In genomic region chr16:96718221-96718620, GRCm38 (mm10) we compare ENCODE assay signal across 9 mouse cellular contexts.
DNase-seq lines count a peak whose midpoint lies in the region; ATAC-seq and TF ChIP-seq lines count a peak whose summit lies in the region.
"Had no signal": no experiment of that assay in that cellular context is flagged by ENCODE, and none has a peak within 500 bp of the region (broad histone marks: within the 10 kb centered on the region; RNA-seq: fewer than 3 reads in every experiment).

No protein-coding gene starts in this region.

- no peaks in the 10 kb centered on the region for H3K36me3 ChIP-seq in liver, adult 2 months (ENCODE audit: control insufficient read depth, insufficient read depth, low read length)
- H3K36me3 ChIP-seq in liver, embryonic 12.5 days = no peaks in the 10 kb centered on the region
- H3K36me3 ChIP-seq in ES-E14 (ENCODE audit: control insufficient read depth, insufficient read depth, low read length, poor library complexity, severe bottlenecking) = no peaks in the 10 kb centered on the region
- H3K36me3 ChIP-seq: liver, embryonic 15.5 days had no signal

- no peak overlapping the region for H3K9ac ChIP-seq in liver, adult 2 months (ENCODE audit: low read depth, low read length)
- H3K9ac ChIP-seq in liver, embryonic 12.5 days = no peak overlapping the region
- H3K9ac ChIP-seq in ES-E14 (ENCODE audit: insufficient read depth, low read depth, low read length, poor library complexity, severe bottlenecking) = no peak overlapping the region
- H3K9ac ChIP-seq: liver, embryonic 15.5 days had no signal

- no peak overlapping the region for H3K27ac ChIP-seq in liver, adult 2 months (replicated peaks; ENCODE audit: insufficient read depth, low read depth, low read length)
- no peak overlapping the region for H3K27ac ChIP-seq in liver, embryonic 12.5 days
- H3K27ac ChIP-seq in ES-E14 (ENCODE audit: insufficient read depth, low read depth, low read length, poor library complexity, severe bottlenecking) = no peak overlapping the region
- H3K27ac ChIP-seq: liver, embryonic 15.5 days had no signal

- no peak overlapping the region for H3K4me3 ChIP-seq in liver, adult 2 months (ENCODE audit: insufficient read depth, low read depth, low read length)
- H3K4me3 ChIP-seq in liver, embryonic 12.5 days = no peak overlapping the region
- H3K4me3 ChIP-seq in ES-E14 (ENCODE audit: insufficient read depth in 1 of 2, low read depth in 1 of 2, low read length in 2 of 2, poor library complexity in 1 of 2, severe bottlenecking in 1 of 2) = no peak overlapping the region
- H3K4me3 ChIP-seq: liver, embryonic 15.5 days had no signal

- H3K4me2 ChIP-seq in liver, embryonic 12.5 days = no peak overlapping the region
- H3K4me2 ChIP-seq: liver, embryonic 15.5 days had no signal

- 3% methylated on average over 2 of the region's 2 CpGs for WGBS in liver, adult 2 months
- WGBS in liver, embryonic 12.5 days (ENCODE audit: insufficient replicate concordance) = 4% methylated on average over 2 of the region's 2 CpGs

- TF ChIP-seq POLR2A in liver, adult 2 months (IDR thresholded peaks at IDR 0.05; ENCODE audit: extremely low read depth, insufficient read depth, low read length) = no peak

- no peak for ATAC-seq in liver, embryonic 12.5 days
- ATAC-seq in megakaryocyte progenitor cell, adult 5-6 weeks (replicated peaks; ENCODE audit: poor library complexity) = peak; percentile 90

- peak; percentile 65 for TF ChIP-seq CTCF in liver, adult 2 months (IDR thresholded peaks at IDR 0.05; ENCODE audit: low read depth, low read length)

- no peaks in the 10 kb centered on the region for H3K27me3 ChIP-seq in liver, adult 2 months (ENCODE audit: control insufficient read depth, insufficient read depth, low read length)
- no peaks in the 10 kb centered on the region for H3K27me3 ChIP-seq in liver, embryonic 12.5 days (replicated peaks)
- H3K27me3 ChIP-seq: liver, embryonic 15.5 days had no signal

- H3K4me1 ChIP-seq in liver, adult 2 months (ENCODE audit: control insufficient read depth, insufficient read depth, low read length) = no peaks in the 10 kb centered on the region
- no peaks in the 10 kb centered on the region for H3K4me1 ChIP-seq in liver, embryonic 12.5 days
- no peaks in the 10 kb centered on the region for H3K4me1 ChIP-seq in ES-E14 (ENCODE audit: control insufficient read depth in 2 of 2, insufficient read depth in 2 of 2, low read length in 2 of 2, poor library complexity in 1 of 2)
- H3K4me1 ChIP-seq: liver, embryonic 15.5 days had no signal

- in situ Hi-C loops in ES-E14 (cut with MboI; ENCODE audit: low sequenced_read_pairs in 2 of 2, unreplicated experiment in 2 of 2) = no loop called here

- peak; percentile 8 for DNase-seq in liver, adult 2 months (ENCODE audit: extremely low read depth, low read depth, low spot score)
- DNase-seq in ES-E14 (ENCODE audit: low read depth, low spot score) = peak; percentile 42
- DNase-seq in c-Kit-positive CD71-negative TER-119-negative erythroid progenitor cells, embryonic 14.5 days (ENCODE audit: low read depth) = peak; percentile 23
- DNase-seq in Muller cell, postnatal 12 days (ENCODE audit: inconsistent ontology term) = no peak
- DNase-seq in right cerebral cortex, adult 2 months (ENCODE audit: low spot score in 2 of 2) = no peak
- DNase-seq: kidney, adult 11 months had no signal

- H3K9me3 ChIP-seq in liver, embryonic 12.5 days (replicated peaks) = no peaks in the 10 kb centered on the region
- H3K9me3 ChIP-seq in ES-E14 (ENCODE audit: control insufficient read depth, insufficient read depth, low read depth, low read length) = no peaks in the 10 kb centered on the region
- H3K9me3 ChIP-seq: liver, embryonic 15.5 days had no signal

- no peaks in the 10 kb centered on the region for H3K79me2 ChIP-seq in liver, adult 2 months (ENCODE audit: control insufficient read depth, insufficient read depth, low read length)

TF ChIP-seq in ES-E14, 5 proteins besides CTCF, POLR2A, EP300 and RAD21:
- TF ChIP-seq ZNF384 (IDR thresholded peaks at IDR 0.05; ENCODE audit: low read depth, low read length) (no peak), CHD2 (IDR thresholded peaks at IDR 0.05; ENCODE audit: low read depth, low read length) (no peak), MAFK (IDR thresholded peaks at IDR 0.05; ENCODE audit: insufficient read depth, low read depth, low read length) (no peak), HCFC1 (IDR thresholded peaks at IDR 0.05; ENCODE audit: borderline replicate concordance, insufficient read depth, low read length) (no peak), ZC3H11A (IDR thresholded peaks at IDR 0.05; ENCODE audit: borderline replicate concordance, low read depth, low read length) (no peak)

Comparison
In these comparisons a context has a peak if more than half of its experiments do, and no peak if none do; other contexts are left out.
1. DNase-seq: peak in liver, adult 2 months (single experiment), ES-E14 (single experiment) and c-Kit-positive CD71-negative TER-119-negative erythroid progenitor cells, embryonic 14.5 days (single experiment); none in Muller cell, postnatal 12 days (single experiment) and right cerebral cortex, adult 2 months (0 of 2).